ENCODE assay signal across 8 mouse cellular contexts in the genomic region with DNA sequence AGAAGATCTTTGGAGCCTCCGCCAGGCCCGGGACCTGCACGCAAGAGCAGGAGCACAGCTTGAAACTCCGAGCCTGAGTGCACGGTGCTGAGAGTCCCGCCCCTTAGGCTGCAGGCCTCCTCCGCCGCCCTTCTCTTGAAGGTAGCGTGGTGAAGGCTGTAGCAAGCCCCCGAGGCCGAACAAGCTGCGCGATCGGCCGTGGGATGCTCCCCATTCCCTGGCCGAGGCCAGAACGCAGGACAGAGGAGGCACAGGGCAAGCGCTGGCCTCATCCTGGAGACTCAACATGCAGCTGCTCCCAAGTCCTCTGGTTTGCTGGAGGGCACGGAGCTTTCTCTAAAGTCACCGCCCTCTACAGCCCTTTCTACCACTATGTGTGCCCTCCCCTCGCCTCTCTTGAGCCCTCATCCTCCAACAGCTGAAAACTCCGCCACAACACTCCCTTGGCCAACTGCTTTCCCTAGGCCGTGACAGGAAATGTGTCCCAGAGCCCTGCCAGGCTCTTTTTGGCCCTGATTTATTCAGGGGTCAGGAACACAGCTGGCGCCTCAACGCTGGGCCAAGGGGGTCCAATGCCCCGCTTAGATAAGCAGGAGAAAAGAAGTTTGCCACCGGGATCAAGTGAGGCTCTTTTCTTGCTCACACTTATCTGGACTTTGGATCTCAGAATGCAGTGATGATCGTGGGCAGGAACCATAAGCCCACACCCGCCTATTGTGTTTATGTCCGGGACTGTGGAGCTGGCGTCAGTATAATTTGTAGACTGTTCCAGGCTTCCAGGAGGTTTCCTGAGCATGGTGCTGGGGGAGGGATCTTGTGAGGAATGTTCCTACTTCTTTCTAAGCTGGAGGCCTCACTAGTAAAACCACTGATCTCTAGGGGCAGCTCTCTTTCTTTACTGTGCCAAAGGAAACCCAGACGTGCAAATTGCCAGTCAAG. TPM values are rescaled to one million over a fixed set of nuclear protein-coding genes. Genes with fewer than 3 reads are reported as not detected.
DNase-seq lines count a peak whose midpoint lies in the region; ATAC-seq and TF ChIP-seq lines count a peak whose summit lies in the region.

Clec14a (minus strand) TSS at position 728 of the 939 bp plus-strand sequence.

- H3K36me3 ChIP-seq in ES-E14 (ENCODE audit: control insufficient read depth, insufficient read depth, low read length, poor library complexity, severe bottlenecking): no peaks in the 10 kb centered on the region
- no peaks in the 10 kb centered on the region for H3K36me3 ChIP-seq in forebrain, embryonic 15.5 days
- H3K36me3 ChIP-seq in stomach, postnatal 0 days (ENCODE audit: control insufficient read depth, insufficient read depth, low read length): no peaks in the 10 kb centered on the region

- peak within 1 kb of the TSS; percentile 65 for H3K4me2 ChIP-seq in forebrain, embryonic 15.5 days (replicated peaks)
- H3K4me2 ChIP-seq in stomach, postnatal 0 days (replicated peaks; ENCODE audit: low read depth): peak within 1 kb of the TSS; percentile 72

- H3K27ac ChIP-seq in ES-E14 (ENCODE audit: insufficient read depth, low read depth, low read length, poor library complexity, severe bottlenecking): no peak within 1 kb of the TSS
- no peak within 1 kb of the TSS for H3K27ac ChIP-seq in forebrain, embryonic 15.5 days (replicated peaks)
- peak within 1 kb of the TSS; percentile 77 for H3K27ac ChIP-seq in stomach, postnatal 0 days (replicated peaks)

- H3K9ac ChIP-seq in ES-E14 (ENCODE audit: insufficient read depth, low read depth, low read length, poor library complexity, severe bottlenecking): peak within 1 kb of the TSS; percentile 49; the same call in 1 of the 2 replicates
- peak within 1 kb of the TSS; percentile 32 for H3K9ac ChIP-seq in forebrain, embryonic 15.5 days (replicated peaks)
- H3K9ac ChIP-seq in stomach, postnatal 0 days (ENCODE audit: low read length): peak within 1 kb of the TSS; percentile 57

- DNase-seq in ES-E14 (ENCODE audit: low read depth, low spot score): peak; percentile 36
- peak; percentile 35 for DNase-seq in adrenal gland, adult 8-10 months
- peak; percentile 47 for DNase-seq in heart, postnatal 4 days
- DNase-seq in large intestine, adult 2 months (ENCODE audit: low read depth, low spot score): peak; percentile 38
- peak; percentile 60 for DNase-seq in mesoderm, embryonic 11.5 days (ENCODE audit: low read depth, low spot score)
- peak; percentile 20 for DNase-seq in stomach, postnatal 0 days (ENCODE audit: low spot score)

- no peaks in the 10 kb centered on the region for H3K9me3 ChIP-seq in ES-E14 (ENCODE audit: control insufficient read depth, insufficient read depth, low read depth, low read length)
- H3K9me3 ChIP-seq in forebrain, embryonic 15.5 days: no peaks in the 10 kb centered on the region
- H3K9me3 ChIP-seq in stomach, postnatal 0 days (ENCODE audit: control insufficient read depth, low read length): no peaks in the 10 kb centered on the region

- ATAC-seq in forebrain, embryonic 15.5 days (replicated peaks): peak; percentile 89
- peak; percentile 74 for ATAC-seq in stomach, postnatal 0 days (ENCODE audit: low FRiP score, low TSS enrichment)
- no peak for ATAC-seq in monocyte, adult 5-6 weeks (replicated peaks; ENCODE audit: insufficient number of reproducible peaks, low FRiP score, low TSS enrichment, poor library complexity, severe bottlenecking)

- no peak for TF ChIP-seq CTCF in stomach, postnatal 0 days (IDR thresholded peaks at IDR 0.05; ENCODE audit: low read depth)

- no peak for TF ChIP-seq EP300 in stomach, postnatal 0 days (optimal IDR thresholded peaks at IDR 0.05)

- 12% methylated on average over 32 of the region's 32 CpGs for WGBS in forebrain, embryonic 15.5 days
- WGBS in large intestine, adult 2 months: 7% methylated on average over 32 of the region's 32 CpGs
- 7% methylated on average over 32 of the region's 32 CpGs for WGBS in stomach, postnatal 0 days

- peak within 1 kb of the TSS; percentile 21 to 55 for H3K4me3 ChIP-seq in ES-E14 (ENCODE audit: insufficient read depth in 1 of 2, low read depth in 1 of 2, low read length in 2 of 2, poor library complexity in 1 of 2, severe bottlenecking in 1 of 2)
- peak within 1 kb of the TSS; percentile 41 for H3K4me3 ChIP-seq in forebrain, embryonic 15.5 days
- peak within 1 kb of the TSS; percentile 43 for H3K4me3 ChIP-seq in stomach, postnatal 0 days (ENCODE audit: low read depth, low read length)

- H3K4me1 ChIP-seq in ES-E14 (ENCODE audit: control insufficient read depth in 2 of 2, insufficient read depth in 2 of 2, low read length in 2 of 2, poor library complexity in 1 of 2): peaks cover 0 to 2% of the 10 kb centered on the region in 2 experiments; a peak in 1 of 4 replicates
- peaks cover 13% of the 10 kb centered on the region for H3K4me1 ChIP-seq in forebrain, embryonic 15.5 days
- 0 out of 2 replicates have a peak, but pooled peaks cover 2% of the 10 kb centered on the region for H3K4me1 ChIP-seq in stomach, postnatal 0 days (replicated peaks; ENCODE audit: control insufficient read depth, insufficient read depth)

- in situ Hi-C loops in ES-E14 (cut with MboI; ENCODE audit: low sequenced_read_pairs in 2 of 2, unreplicated experiment in 2 of 2): no loop called here

- H3K27me3 ChIP-seq in forebrain, embryonic 15.5 days: no peaks in the 10 kb centered on the region
- H3K27me3 ChIP-seq in stomach, postnatal 0 days (ENCODE audit: control insufficient read depth, insufficient read depth, low read length): no peaks in the 10 kb centered on the region

TF ChIP-seq in ES-E14, 5 proteins besides CTCF, POLR2A, EP300 and RAD21:
- no peak for TF ChIP-seq CHD2 (IDR thresholded peaks at IDR 0.05; ENCODE audit: low read depth, low read length)
- TF ChIP-seq ZNF384 (IDR thresholded peaks at IDR 0.05; ENCODE audit: low read depth, low read length): no peak
- no peak for TF ChIP-seq HCFC1 (IDR thresholded peaks at IDR 0.05; ENCODE audit: borderline replicate concordance, insufficient read depth, low read length)
- no peak for TF ChIP-seq MAFK (IDR thresholded peaks at IDR 0.05; ENCODE audit: insufficient read depth, low read depth, low read length)
- TF ChIP-seq ZC3H11A (IDR thresholded peaks at IDR 0.05; ENCODE audit: borderline replicate concordance, low read depth, low read length): no peak

RNA-seq across cellular contexts. Expression of gene Clec14a, which starts in this region (rescaled TPM):
- total RNA-seq in ES-E14 (2012; rRNA removed): 0.18 TPM in 1 of 2 replicates, not detected in the other
- 10 to 100 TPM in 3 of 4 experiments, 1 to 10 TPM in 1; 9.4 to 15.3 (median 13.5) TPM for total RNA-seq in adrenal gland, adult 8-10 months (2022)
- 4.3 and 4.6 TPM in 2 replicates for polyA plus RNA-seq in forebrain, embryonic 15.5 days (2015; fragmentation: Nextera tagmentation; extraction: Ambion mirVana)
- total RNA-seq in heart, postnatal 4 days (2021): 10 to 100 TPM; 28.5 to 29.9 TPM
- 1.4 and 2.0 TPM in 2 replicates for polyA plus RNA-seq in large intestine, adult 2 months (2012; rRNA removed)
- polyA plus RNA-seq in stomach, postnatal 0 days (2015; fragmentation: Nextera tagmentation; extraction: Ambion mirVana): 7.1 and 7.8 TPM in 2 replicates
- not detected in 3 replicates for total RNA-seq in monocyte, adult 5-6 weeks (2017)

Comparison
In these comparisons a context has a peak if more than half of its experiments do, and no peak if none do; other contexts are left out.
1. Peak in DNase-seq, H3K4me3 ChIP-seq and H3K9ac ChIP-seq in ES-E14; RNA of the gene not detected or under 1 TPM.